Mouse (Mus musculus): ENCODE measurements around the gene Map4k4. TPM values are rescaled to one million over a fixed set of nuclear protein-coding genes. Genes with fewer than 3 reads are reported as not detected.

Gene Map4k4
- polyA plus RNA-seq, 1 experiment from 2014 or later, result 14.4 TPM

DNA sequence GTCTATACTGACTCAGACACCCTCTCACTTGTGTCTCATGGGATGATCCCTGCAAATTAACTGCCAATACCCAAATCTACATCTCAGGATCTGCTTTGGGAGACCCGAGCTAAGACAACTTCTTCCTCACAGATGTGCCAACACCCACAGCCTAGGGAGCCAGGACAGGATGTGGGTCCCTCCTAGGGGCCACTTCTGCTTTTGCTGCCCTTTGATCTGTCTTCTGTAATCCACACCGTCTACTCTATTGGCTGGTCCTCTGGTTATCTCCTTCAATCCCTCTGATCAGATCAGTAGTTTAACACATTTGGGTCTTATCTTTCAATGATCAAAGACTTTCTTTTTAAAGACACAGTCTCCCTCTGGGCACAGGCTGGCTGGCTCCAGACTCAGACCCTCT, 5.2 kb upstream of the Map4k4 start:
- Histone ChIP-seq H3K9me3 (replicated peaks; ENCODE audit: low read length) (no peaks in the 10 kb centered on the region), H3K27ac (no peak overlapping the region), H3K27me3 (ENCODE audit: insufficient read depth, low read length) (no peaks in the 10 kb centered on the region), H3K4me2 (ENCODE audit: low read length) (no peak overlapping the region), H3K4me3 (replicated peaks; ENCODE audit: low read depth, low read length) (no peak overlapping the region), H3K36me3 (ENCODE audit: insufficient read depth, low read length) (no peaks in the 10 kb centered on the region), H3K4me1 (replicated peaks; ENCODE audit: insufficient read depth, low read length) (no peaks in the 10 kb centered on the region), H3K9ac (ENCODE audit: low read depth, low read length) (no peak overlapping the region)
- TF ChIP-seq CTCF (IDR thresholded peaks at IDR 0.05; ENCODE audit: low read depth), result no peak
- ATAC-seq (replicated peaks; ENCODE audit: low FRiP score, low read depth) (no peak), DNase-seq (ENCODE audit: low spot score) (no peak)
- WGBS, result 32% methylated on average over 2 of the region's 2 CpGs

GRCm38 (mm10) chr1:39896581-39896980, 4.1 kb upstream of the Map4k4 start:
- Histone ChIP-seq H3K36me3 (ENCODE audit: insufficient read depth, low read length) (no peaks in the 10 kb centered on the region), H3K4me3 (replicated peaks; ENCODE audit: low read depth, low read length) (no peak overlapping the region), H3K27ac (no peak overlapping the region), H3K9ac (ENCODE audit: low read depth, low read length) (no peak overlapping the region), H3K27me3 (ENCODE audit: insufficient read depth, low read length) (no peaks in the 10 kb centered on the region), H3K4me1 (replicated peaks; ENCODE audit: insufficient read depth, low read length) (no peaks in the 10 kb centered on the region), H3K4me2 (ENCODE audit: low read length) (no peak overlapping the region), H3K9me3 (replicated peaks; ENCODE audit: low read length) (no peaks in the 10 kb centered on the region)
- WGBS, result 35% methylated on average over 2 of the region's 2 CpGs
- DNase-seq (ENCODE audit: low spot score) (peak; percentile 67), ATAC-seq (replicated peaks; ENCODE audit: low FRiP score, low read depth) (no peak)
- no peak for TF ChIP-seq CTCF (IDR thresholded peaks at IDR 0.05; ENCODE audit: low read depth)

GRCm38 (mm10) chr1:39898686-39899085, 2.0 kb upstream of the Map4k4 start:
- Histone ChIP-seq H3K4me1 (replicated peaks; ENCODE audit: insufficient read depth, low read length) (peaks cover 8% of the 10 kb centered on the region), H3K4me2 (ENCODE audit: low read length) (no peak overlapping the region), H3K4me3 (replicated peaks; ENCODE audit: low read depth, low read length) (no peak overlapping the region), H3K9me3 (replicated peaks; ENCODE audit: low read length) (no peaks in the 10 kb centered on the region), H3K27ac (no peak overlapping the region), H3K36me3 (ENCODE audit: insufficient read depth, low read length) (no peaks in the 10 kb centered on the region), H3K9ac (ENCODE audit: low read depth, low read length) (no peak overlapping the region), H3K27me3 (ENCODE audit: insufficient read depth, low read length) (no peaks in the 10 kb centered on the region)
- ATAC-seq (replicated peaks; ENCODE audit: low FRiP score, low read depth) (no peak), DNase-seq (ENCODE audit: low spot score) (no peak)
- 79% methylated on average over 4 of the region's 4 CpGs for WGBS
- no peak for TF ChIP-seq CTCF (IDR thresholded peaks at IDR 0.05; ENCODE audit: low read depth)

DNA sequence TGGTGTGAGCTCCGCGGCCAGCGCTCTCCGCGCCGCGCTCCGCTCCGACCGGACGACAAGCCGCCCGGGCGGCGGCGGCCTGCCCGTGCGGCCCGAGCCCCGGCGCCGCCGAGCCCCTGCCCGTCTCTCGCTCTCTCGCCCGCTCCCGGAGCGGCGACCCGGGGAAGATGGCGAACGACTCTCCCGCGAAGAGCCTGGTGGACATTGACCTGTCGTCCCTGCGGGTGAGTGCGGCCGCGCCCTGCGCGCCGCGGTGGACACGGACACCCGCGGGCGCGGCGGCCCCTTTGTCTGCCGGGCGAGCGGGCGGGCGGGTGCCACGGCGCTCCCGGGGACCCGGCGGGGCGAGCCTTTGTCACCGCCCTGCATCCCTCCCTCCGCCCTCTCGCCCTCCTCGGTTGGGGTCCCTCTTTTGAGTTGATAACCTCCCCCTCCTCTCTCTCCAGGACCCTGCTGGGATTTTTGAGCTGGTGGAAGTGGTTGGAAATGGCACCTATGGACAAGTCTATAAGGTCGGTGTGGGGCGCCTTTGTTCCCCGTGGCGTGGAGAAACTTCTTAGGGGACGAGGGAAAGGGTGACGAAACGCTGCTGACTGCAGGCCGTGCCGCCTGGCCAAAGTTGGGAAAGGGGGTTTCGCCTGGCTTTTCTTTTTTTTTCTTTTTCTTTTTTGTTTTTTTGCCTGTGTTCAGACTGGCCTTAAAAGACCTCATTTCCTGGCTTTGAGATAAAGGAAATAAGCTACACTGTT, 524 bp downstream of the Map4k4 start:
- peak overlapping the region; percentile 98 for H3K27ac ChIP-seq
- H3K4me1 ChIP-seq (replicated peaks; ENCODE audit: insufficient read depth, low read length), result peaks cover 18% of the 10 kb centered on the region
- peak; percentile 68 for DNase-seq (ENCODE audit: low spot score)
- H3K9ac ChIP-seq (ENCODE audit: low read depth, low read length), result peak overlapping the region; percentile 99
- H3K36me3 ChIP-seq (ENCODE audit: insufficient read depth, low read length), result no peaks in the 10 kb centered on the region
- peak; percentile 38 for ATAC-seq (replicated peaks; ENCODE audit: low FRiP score, low read depth)
- WGBS, result under 1% methylated on average over 38 of the region's 75 CpGs
- peak overlapping the region; percentile 97 for H3K4me3 ChIP-seq (replicated peaks; ENCODE audit: low read depth, low read length)
- H3K9me3 ChIP-seq (replicated peaks; ENCODE audit: low read length), result no peaks in the 10 kb centered on the region
- H3K27me3 ChIP-seq (ENCODE audit: insufficient read depth, low read length), result no peaks in the 10 kb centered on the region
- peak overlapping the region; percentile 72 for H3K4me2 ChIP-seq (ENCODE audit: low read length)
- no peak for TF ChIP-seq CTCF (IDR thresholded peaks at IDR 0.05; ENCODE audit: low read depth)

DNA sequence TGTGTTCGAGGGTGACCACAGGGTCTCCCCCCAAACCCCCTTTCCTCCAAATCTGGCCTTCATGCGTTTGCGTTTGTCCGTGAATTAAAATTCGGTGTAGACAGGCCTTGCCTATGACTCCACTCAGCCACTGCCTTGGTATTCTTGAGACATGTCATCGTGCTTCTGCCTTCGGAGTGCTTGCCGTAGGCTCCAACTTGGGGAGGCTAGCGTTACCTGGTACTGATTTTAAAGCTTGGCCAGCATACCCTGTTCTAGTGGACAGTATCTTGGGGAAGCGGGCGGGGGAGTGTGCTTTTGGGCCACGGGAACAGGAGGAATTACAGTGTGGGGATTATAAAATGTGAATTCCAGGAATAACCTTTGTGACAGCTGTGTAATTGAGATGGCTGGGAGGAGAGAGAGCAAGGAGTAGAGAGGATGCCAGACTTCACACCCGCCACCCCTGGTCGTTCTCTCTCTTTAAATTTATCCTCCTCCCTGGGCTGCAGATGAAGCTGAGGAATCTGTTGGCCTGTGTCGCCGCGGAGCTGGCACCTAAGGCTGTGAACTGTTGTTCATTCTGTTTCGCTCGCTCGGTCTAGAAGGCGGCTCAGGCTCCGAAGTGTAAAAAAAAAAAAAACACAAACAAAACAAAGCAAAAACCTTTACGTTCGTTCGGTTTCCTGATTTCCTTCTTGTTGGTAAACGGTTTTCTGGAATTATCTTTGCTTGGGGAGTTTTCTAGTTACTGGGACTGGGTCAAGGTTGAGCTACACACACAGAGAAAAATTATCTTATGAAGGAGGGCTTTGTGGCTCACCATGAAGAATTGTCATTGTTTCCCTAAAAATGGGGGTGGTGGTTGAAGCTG, 1.4 kb downstream of the Map4k4 start:
- H3K9ac ChIP-seq (ENCODE audit: low read depth, low read length), result peak overlapping the region; percentile 99
- no peaks in the 10 kb centered on the region for H3K27me3 ChIP-seq (ENCODE audit: insufficient read depth, low read length)
- H3K4me2 ChIP-seq (ENCODE audit: low read length), result peak overlapping the region; percentile 72
- WGBS, result 1% methylated on average over 26 of the region's 26 CpGs
- peak; percentile 85 for DNase-seq (ENCODE audit: low spot score)
- ATAC-seq (replicated peaks; ENCODE audit: low FRiP score, low read depth), result 0 out of 2 replicates have a peak, but pooled peaks have one; percentile 6
- TF ChIP-seq CTCF (IDR thresholded peaks at IDR 0.05; ENCODE audit: low read depth), result no peak
- peak overlapping the region; percentile 97 for H3K4me3 ChIP-seq (replicated peaks; ENCODE audit: low read depth, low read length)
- peaks cover 18% of the 10 kb centered on the region for H3K4me1 ChIP-seq (replicated peaks; ENCODE audit: insufficient read depth, low read length)
- no peaks in the 10 kb centered on the region for H3K9me3 ChIP-seq (replicated peaks; ENCODE audit: low read length)
- 0 out of 2 replicates have a peak, but pooled peaks cover 2% of the 10 kb centered on the region for H3K36me3 ChIP-seq (ENCODE audit: insufficient read depth, low read length)
- H3K27ac ChIP-seq, result peak overlapping the region; percentile 98

DNA sequence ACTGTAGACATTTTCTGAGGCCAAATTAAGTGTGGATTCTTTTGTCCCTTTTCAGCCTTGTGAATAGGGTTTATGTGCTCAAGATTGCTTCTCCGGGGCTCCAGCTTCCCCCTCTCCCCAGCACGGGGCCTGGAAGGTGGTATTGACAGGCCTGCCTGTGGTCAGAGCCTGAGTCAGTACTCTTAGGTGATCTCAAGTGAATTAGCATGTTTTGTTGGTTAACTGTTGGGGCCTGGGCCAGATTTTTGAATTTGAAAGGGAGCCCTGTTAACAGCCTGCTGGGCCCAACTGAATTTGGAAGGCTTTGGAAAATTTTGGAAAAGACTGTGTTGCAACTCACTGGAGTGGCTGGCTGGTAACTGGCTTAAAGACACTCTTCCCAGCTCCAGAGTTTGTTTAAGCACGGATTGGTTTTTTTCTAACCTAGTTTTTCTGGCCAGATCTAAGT, 2.0 kb downstream of the Map4k4 start:
- no peak for DNase-seq (ENCODE audit: low spot score)
- ATAC-seq (replicated peaks; ENCODE audit: low FRiP score, low read depth), result no peak
- H3K9ac ChIP-seq (ENCODE audit: low read depth, low read length), result peak overlapping the region; percentile 99
- peak overlapping the region; percentile 98 for H3K27ac ChIP-seq
- H3K36me3 ChIP-seq (ENCODE audit: insufficient read depth, low read length), result 0 out of 2 replicates have a peak, but pooled peaks cover 3% of the 10 kb centered on the region
- WGBS, result 4% methylated on average over 3 of the region's 3 CpGs
- H3K27me3 ChIP-seq (ENCODE audit: insufficient read depth, low read length), result no peaks in the 10 kb centered on the region
- H3K9me3 ChIP-seq (replicated peaks; ENCODE audit: low read length), result no peaks in the 10 kb centered on the region
- peak overlapping the region; percentile 72 for H3K4me2 ChIP-seq (ENCODE audit: low read length)
- H3K4me3 ChIP-seq (replicated peaks; ENCODE audit: low read depth, low read length), result peak overlapping the region; percentile 97
- no peak for TF ChIP-seq CTCF (IDR thresholded peaks at IDR 0.05; ENCODE audit: low read depth)
- peaks cover 18% of the 10 kb centered on the region for H3K4me1 ChIP-seq (replicated peaks; ENCODE audit: insufficient read depth, low read length)
